Mouse (Mus musculus) embryonic fibroblast, embryonic 13.5 days (primary cell): ENCODE data around the gene Zfp280c. TPM values are rescaled to one million over a fixed set of nuclear protein-coding genes. Genes with fewer than 3 reads are reported as not detected.

Source experiments
- H3K27ac ChIP-seq: 2 replicates; pipeline ENCODE4 v1.5.1; 2012; ENCODE audit warnings: low read length, control low read depth, inconsistent platforms; ENCODE audit not compliant: insufficient read depth
- H3K4me1 ChIP-seq: 2 replicates; pipeline ENCODE4 v1.6.1; 2011; ENCODE audit warnings: low read length; ENCODE audit not compliant: control insufficient read depth, insufficient read depth
- H3K4me3 ChIP-seq: 2 replicates; pipeline ENCODE4 v1.5.1; 2011; ENCODE audit warnings: mild to moderate bottlenecking, control low read depth, low read length; ENCODE audit not compliant: insufficient read depth
- CTCF ChIP-seq: IDR thresholded peaks from 2 replicates; pipeline ENCODE4 v1.5.1; 2011; ENCODE audit warnings: mild to moderate bottlenecking, control low read depth, low read length, moderate library complexity, borderline replicate concordance; ENCODE audit not compliant: insufficient read depth
- POLR2A ChIP-seq: IDR thresholded peaks from 2 replicates; pipeline ENCODE4 v1.6.1; 2011; ENCODE audit warnings: low read depth, mild to moderate bottlenecking, control low read depth, low read length, moderate library complexity
- polyA plus RNA-seq: library from polyadenylated mRNA; stranded (reverse); fragments of >200 nt; gene quantifications from 2 replicates; pipeline ENCODE4 v1.2.4, GENCODE M21; 2011; ENCODE audit warnings: low read depth; ENCODE audit not compliant: missing spikeins, insufficient read length

The Zfp280c gene
- polyA plus RNA-seq, 1 experiment = 29.3 TPM

DNA sequence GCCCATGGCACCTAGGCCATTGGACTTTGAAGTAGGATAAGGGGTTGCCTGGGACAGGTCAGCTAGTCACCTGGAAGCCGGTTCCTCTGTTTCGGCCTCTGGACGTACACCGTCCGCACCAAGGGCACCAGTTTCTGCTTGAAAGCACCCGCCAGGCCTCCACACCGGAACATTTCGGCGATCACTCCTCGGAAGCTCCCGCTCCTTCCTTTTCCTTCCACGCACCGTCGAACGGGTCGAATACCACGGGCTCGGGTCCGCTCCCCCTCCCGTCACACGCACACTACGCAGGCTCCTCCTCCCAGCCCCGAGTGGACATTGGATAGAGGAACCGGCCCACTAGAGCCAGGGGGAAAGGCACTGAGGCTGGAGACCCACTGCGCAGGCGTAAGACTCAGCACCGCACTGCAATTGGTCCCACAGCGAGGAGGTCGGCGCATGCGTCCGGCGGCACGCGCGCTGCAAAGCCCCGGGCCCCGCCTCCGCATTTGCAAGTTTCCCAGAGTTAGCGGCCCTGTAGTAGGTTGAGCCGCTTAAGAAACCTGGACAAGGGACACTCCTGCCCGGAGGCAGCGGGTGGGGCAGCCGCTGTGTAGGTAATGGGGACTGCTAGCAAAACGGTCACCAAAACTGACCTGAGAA lies 81.0 kb downstream of the Zfp280c start, which contains the start of gene Aifm1:
Gene Aifm1 (minus strand): TSS at position 398 of the 642 bp plus-strand sequence.
- peak within 1 kb of the TSS; percentile 60 for H3K4me3 ChIP-seq
- TF ChIP-seq CTCF (no peak), POLR2A (peak; percentile 78)
- H3K27ac ChIP-seq = peak within 1 kb of the TSS; percentile 50
- no peaks in the 10 kb centered on the region; the same call in 1 of the 2 replicates for H3K4me1 ChIP-seq

DNA sequence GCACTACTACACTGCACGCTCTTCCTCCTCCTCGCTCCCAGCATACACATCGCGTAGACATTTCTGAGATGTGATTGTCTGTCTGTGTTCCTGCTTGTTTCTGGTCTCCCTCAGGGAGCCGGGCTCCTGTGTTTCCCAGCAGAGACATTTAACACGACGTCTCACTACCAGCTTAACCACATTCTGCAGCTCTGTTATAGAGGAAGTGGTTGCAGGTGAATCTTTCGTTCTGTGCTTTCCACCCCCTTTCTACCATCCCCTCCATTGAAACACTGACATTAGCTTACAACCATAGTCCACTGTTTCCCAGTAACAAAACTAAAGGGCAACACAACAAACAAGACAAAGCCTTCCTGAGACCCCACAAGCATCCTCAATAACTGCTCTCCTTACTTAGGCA lies 100.5 kb downstream of the Zfp280c start:
- H3K4me1 ChIP-seq = no peaks in the 10 kb centered on the region
- TF ChIP-seq CTCF = no peak
- TF ChIP-seq POLR2A = no peak
- no peak overlapping the region for H3K4me3 ChIP-seq
- H3K27ac ChIP-seq = no peak overlapping the region

Other genes starting within 250 kb of the Zfp280c start
- gene Elf4, start 131.4 kb downstream of the Zfp280c start, polyA plus RNA-seq = 27.1 and 30.6 TPM in 2 replicates
- gene Aifm1, start 80.9 kb downstream of the Zfp280c start, polyA plus RNA-seq = 32.0 and 33.7 TPM in 2 replicates
- 1.1 TPM in 1 of 2 replicates, not detected in the other for gene Rab33a, start 75.2 kb downstream of the Zfp280c start, polyA plus RNA-seq
- gene Slc25a14, start 28.9 kb upstream of the Zfp280c start, polyA plus RNA-seq = 7.7 and 8.6 TPM in 2 replicates
- not detected in 2 replicates for gene Gpr119, start 80.0 kb upstream of the Zfp280c start, polyA plus RNA-seq
- 7.5 and 9.1 TPM in 2 replicates for gene Rbmx2, start 100.5 kb upstream of the Zfp280c start, polyA plus RNA-seq